Mouse (Mus musculus) heart, adult 11 months (tissue): ENCODE results near the gene Cyp2j6.
"Not testable (repeated sequence)": the region's sequence is repeated elsewhere in the genome, so short reads cannot be mapped to it uniquely, and the experiment has no call there.

ENCODE experiments used
- DNase-seq: peaks from one replicate; pipeline ENCODE4 v3.0.0; 2022

Cyp2j6 gene

DNA sequence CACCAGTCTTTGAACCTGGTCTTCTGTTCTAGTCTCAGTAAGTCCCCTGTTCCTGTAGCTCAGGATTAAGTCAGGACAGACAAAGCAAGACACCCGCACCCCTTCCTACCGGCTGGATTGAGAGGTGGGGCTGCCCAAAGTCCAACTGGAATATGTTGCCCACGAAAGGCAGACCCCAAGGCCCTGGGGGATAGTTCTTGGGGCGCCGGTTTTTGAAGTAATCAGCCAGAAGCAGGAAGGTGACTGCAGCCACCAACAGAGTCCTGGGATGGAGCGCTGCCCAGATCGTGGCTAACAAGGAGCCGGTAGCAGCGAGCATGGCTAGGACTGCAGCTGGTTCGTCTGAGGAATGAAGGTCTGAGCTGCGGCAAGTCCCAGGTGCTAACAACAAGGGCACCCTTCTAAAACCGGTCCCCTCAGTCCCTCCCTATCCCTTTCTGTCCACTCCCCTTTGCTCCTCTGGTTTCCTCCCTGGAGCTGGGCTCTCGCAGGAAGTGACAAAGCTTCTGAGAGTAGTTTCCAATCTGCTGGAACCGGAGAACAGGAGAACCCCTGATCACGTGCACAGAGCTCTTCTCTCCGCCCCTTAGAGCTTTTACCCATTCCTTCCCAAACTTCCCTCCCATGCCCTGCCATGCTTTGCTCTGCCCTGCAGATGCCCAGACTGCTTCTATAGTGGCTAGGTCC lies at the start of gene Cyp2j6:
TSS of gene Cyp2j6 (minus strand) at position 529 of the 687 bp plus-strand sequence.
- DNase-seq, result peak; percentile 98

DNA sequence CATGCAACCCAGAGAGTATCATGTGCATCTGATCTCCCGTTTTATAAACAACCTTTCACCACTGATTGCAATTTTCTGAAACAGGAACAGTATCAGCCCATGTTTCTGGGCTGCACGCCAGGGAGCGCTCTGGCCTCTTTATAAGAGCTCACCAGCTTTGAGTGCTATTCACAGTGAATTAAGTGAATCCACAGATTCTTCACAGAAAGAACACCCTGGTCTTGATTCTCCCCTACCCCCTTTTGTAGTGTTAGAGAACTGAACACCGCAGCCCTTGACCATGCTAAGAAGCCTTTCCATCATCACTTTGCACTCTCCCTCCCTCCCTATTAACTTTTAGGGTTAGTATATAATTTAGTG lies 38.3 kb upstream of the Cyp2j6 start:
- DNase-seq, result no peak

DNA sequence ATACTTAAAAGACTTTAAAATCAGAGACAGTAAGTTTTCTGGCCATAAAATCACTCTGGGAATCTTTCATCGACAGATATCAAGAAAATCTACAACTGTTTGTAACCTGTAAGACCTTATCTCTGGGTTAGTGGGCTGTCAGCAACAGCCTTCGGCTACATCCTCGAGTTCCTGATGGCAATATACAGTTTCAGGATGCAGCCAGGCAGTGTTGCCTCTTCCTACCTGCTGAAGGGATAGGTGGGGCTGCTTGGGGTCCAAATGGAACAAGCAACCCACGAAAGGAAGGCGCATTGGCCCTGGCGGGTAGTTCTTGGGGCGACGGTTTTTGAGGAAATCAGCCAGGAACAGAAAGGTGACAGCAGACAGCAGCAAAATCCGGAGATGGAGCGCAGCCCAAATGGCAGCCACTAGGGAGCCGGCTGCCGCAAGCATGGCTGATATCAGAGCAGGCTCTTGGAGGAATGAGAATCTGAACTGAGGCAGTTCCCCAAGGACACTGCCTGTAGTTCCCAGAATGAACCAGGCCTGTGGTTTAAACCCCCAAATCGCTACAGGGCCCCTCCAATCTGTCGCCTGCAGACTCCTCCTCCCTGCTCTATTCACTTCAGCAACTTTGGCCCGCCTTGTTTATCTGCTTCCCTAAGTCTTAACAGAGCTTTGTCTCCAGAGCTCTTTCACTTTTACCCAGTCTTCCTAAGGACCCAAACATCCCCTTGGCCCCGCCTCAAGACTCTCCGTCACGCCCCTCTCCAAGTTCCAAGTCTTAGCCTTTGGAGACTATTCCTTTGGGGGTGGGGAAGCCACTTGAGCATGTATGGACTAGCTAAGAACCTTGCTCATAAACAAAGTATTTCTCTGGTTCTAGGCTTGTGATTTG lies 37.7 kb upstream of the Cyp2j6 start, which contains the start of gene Cyp2j9:
TSS of gene Cyp2j9 (minus strand) at position 668 of the 880 bp plus-strand sequence.
- DNase-seq, result peak; percentile 99

DNA sequence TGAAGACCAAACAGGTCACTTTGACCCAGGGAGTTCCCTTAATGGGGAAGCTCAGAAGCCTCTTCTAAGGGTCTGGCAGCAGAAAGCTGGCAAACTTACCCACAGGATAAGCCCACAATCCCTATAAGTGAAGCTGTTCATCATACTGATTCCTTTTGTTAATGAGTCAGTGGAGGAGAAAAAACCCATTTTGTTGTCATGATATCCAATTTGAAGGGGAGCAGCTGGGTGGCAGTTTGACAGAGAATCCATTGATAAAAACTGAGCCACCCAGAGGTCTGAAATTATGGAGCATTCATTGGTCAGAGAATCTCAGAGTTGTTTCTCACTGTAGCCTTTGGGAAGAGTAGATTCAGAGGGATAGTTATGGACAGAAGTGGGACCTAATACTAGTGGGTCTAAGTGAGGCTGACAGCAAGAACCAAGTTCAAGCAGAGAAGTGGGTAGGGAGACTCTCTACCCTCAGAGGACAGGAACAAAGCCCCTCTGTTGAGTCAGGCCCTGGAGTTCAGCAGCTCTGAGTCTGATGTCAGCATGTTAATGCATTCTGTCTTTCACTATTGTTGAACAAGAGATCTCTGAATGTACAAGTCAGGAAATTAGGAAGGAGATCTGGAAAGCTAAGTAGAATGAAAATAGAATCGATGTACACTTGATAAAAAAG lies 28.1 kb upstream of the Cyp2j6 start:
- DNase-seq, result no peak

DNA sequence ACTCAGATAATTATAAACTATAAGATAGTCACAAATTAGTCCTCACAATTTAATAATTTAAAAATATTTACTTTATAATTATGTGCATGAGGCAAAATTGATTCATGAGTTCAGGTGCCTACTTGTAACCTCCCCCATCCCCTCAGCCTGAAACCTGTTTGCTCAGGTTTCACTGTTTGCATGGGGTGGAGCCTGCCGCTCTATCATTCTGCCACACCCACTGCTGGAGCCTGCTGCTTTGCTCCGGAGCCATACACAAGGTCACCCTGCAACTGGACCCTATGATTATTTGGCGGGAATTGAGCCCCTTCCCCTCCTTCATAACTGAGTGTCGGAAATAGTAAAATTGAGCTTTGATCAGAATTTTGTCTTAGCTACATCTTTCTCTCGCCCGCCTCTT lies 26.9 kb upstream of the Cyp2j6 start:
- not testable (repeated sequence) for DNase-seq

DNA sequence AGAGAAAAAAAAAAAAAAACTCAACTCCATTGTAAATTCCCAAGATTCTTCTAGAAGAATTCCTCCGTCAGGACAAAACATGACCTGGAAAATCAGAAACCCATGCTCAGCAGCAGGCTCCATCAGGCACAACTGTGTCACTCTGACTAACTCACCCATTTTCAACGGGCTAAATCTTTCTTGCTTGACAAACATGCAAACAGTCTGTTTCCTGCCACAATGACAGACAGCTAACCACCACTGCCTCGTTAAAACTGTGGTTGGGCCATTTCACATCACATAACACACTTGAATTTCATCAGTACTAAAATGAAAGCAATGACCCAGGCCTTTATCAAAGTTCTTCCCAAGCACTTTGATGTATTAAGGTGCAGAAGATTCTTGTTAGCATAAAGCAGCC lies 16.0 kb upstream of the Cyp2j6 start:
- no peak for DNase-seq

DNA sequence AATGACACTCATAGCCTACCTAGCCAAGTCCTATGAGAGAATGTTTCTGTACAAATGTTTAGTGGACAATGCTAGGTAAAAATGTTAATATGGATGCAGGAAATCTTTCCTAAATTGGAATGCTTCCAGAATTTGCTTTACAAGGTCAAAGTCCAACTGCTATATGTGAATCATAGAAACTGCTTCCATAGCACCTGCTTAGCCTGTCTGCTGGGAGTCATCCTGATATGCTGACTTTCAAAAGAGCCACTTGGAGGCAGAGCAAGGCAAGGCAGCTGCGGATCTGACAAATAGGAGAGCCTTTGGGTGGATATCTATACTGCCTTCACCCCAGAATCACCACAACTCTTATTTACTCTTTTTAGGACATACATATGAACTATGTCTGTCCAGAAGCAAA lies 14.5 kb upstream of the Cyp2j6 start:
- no peak for DNase-seq

DNA sequence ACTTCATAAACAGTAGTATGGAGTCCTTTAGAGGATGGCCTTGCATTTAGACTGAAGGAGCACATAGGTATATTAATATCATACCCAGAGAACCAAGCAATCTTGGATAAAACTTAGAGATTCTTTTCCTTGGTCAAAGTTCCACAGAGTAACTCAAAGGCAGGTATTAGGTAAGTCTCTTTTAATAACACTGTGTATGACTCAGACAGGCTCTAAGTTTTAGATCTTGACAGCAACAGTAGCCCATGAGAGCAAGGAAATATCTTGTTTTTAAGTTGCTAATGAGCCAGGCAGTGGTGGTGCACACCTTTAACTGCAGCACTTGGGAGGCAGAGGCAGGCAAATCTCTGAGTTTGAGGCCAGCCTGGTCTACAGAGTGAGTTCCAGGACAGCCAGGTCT lies 12.3 kb upstream of the Cyp2j6 start:
- DNase-seq, result no peak

DNA sequence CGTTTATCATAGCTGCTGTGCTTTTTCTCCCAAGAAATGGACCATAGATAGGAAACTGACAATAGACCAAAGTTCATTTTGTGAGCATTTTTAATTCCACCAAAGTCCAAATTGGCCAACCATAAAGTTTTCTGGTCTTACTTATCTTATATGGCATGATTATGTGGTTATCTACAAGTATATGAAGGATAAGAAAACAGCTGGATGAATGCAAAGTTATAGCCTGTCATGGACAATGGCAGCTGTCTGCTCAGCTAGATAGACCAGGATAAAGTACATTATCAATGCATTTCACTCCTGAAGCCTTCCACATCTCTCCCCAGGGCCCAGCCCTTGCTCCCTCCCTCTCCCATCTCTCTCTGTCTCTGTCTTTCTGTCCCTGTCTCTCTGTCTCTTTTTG lies 7.0 kb upstream of the Cyp2j6 start:
- DNase-seq, result no peak

DNA sequence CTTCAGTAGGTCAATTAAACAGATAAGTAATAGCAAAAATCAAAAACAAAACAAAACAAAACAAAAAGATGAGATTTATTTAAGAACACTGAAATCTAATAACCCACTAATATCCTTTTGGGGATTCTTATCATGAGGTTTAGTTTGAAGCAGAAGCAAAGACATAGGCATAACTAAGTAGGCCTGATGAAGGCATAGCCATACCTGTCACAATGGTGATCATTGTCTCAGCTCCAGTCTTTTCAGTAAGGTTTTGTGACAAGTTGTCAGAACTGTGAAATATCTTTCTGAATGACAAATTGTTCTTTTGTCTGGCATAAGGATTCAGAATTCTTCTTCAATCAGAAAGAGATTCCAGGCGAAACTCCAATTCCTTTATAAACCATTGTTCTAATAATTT lies 6.3 kb upstream of the Cyp2j6 start:
- DNase-seq, result no peak

DNA sequence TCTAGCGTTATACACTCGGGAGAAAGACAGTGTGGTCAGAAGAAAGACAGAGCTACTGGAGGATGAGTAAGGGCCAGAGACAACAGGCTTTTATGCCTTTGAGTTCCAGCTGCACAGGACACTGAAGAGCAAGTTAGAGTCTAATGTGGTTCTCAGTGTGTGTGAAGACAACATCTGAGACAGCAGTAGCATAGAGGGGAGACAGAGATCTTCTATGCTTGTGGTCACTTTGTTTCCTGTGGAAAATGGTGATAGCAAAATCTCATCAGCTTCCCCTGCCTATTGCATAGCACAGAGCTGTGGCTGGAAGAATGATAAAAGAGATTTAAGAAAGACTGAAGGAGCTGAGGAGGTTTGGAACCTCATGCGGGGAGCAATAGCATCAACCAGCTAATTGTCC lies 1.8 kb downstream of the Cyp2j6 start:
- no peak for DNase-seq

DNA sequence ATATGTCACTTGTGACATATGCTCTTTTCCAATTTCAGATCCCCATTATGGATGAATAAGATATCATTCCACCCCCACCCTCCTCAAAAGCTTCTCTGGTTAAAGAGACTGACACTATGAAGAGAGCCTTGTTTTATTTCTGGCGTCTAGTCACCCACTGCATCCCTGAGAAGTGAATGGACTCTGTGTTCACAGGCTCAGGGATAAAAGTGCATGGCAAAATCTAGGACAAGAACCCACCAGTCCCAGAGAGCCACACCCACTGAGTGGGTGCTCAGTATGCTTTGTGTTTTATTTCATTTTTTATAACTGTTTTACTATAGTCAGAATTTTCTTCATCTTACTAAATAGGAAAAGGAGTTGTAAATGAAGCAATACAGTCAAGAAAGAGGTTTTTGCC lies 7.5 kb downstream of the Cyp2j6 start:
- DNase-seq, result no peak

DNA sequence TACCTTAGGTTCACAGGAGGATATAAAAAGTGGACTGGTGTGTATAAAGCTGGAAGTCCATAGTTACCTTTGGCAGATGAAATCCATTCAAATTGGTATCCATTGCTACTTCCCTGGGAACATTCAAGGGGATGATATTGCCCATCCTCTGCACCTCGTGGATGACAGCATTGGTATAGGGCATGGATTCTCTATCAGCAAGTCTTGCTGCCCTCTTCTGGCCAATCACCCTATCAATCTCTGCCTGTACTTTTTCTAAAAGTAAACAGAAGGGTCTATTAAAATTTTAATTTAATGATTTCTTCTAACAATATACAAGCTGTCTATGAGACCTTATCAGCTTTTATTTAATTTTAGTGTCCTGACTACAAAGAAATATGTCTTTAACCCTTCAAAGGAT lies 27.7 kb downstream of the Cyp2j6 start:
- DNase-seq, result no peak

DNA sequence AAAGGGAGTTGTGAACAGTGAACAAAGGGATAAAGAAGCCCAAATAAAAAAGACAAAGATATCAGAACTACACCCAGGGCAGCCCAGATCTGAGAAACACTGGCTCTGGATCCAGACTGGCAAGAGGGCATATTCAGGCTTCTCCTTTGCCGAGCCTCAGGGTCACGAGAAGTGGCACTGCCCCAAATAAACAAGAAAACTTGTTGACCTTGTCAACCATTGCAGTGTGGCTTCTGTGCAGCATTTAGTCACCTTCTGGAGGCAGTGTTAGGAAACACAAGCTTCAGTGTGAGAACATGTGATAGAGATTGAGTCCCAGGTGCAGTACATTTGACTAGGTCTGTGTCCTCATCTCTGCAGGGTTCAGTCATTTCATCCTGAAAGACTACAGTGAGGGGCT lies 31.2 kb downstream of the Cyp2j6 start:
- DNase-seq, result peak; percentile 89

DNA sequence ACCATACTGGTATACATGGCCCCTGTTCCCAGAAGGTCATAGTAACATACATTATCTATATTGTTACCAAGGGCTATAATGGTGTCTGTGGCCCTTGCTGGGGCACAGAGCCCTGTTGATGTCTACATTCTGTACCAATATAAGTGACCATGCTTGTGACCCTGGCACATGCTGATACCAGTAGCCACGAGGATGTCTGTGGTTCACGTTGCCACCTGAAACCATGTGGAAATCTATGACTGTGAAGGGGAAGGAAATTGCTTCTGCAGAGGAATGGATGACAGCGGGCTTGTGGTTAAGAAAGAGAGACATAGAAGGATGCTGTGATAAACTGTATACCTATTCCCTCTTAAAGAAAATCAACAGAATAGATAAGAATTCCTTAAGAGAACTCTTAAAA lies 43.4 kb downstream of the Cyp2j6 start:
- DNase-seq, result no peak

DNA sequence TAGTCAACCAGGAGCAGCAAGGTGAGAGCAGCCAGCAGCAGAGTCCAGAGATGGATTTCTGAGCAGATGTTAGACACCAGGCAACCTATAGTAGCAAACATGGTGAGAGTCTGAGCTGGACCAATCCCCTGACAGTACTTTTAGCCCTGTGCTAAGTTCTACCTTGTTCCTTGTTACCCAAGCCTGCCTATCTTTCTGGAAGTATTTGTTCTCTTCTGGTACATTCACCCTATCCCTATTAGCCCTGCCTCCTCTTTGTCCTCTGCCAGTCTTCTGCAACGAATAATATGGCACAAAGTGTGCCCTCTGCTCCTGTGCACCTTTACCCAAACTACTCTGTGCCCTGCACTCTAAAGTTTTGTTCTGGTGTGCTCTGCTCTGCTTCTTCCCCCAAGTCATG lies 46.2 kb downstream of the Cyp2j6 start, which contains the start of gene Cyp2j8:
TSS of gene Cyp2j8 (minus strand) at position 101 of the 400 bp plus-strand sequence.
- no peak for DNase-seq
